Mouse (Mus musculus) kidney, postnatal 36 days (tissue): ENCODE measurements around the gene Gm8094.
"Not testable (repeated sequence)": the region's sequence is repeated elsewhere in the genome, so short reads cannot be mapped to it uniquely, and the experiment has no call there.

Experiments
- DNase-seq, 2 experiments: peaks; one replicate each; pipeline ENCODE4 v3.0.0; 2021 to 2022; ENCODE audit warnings: mixed read lengths in 2 of 2

Gm8094 gene

DNA sequence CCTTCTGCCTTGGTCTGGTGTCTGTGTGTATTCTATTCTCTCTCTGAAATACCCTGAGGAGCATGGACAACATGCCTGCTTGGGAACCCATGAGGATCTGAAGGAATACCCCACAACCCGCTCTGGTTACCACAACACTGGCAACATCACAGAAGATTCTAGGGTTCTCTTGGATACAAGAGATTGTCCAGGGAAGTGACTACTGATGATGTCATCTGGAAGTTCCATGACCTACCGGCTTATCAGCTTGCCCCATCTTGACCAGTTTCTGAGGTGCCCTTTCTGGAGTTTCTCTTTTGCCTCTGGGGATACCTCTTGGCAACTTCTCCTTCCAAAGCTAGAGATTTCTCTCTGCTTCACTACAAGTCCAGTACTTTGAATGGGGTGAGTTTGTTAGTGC lies at the start of gene Gm8094:
TSS of gene Gm8094 (minus strand) at position 101 of the 400 bp plus-strand sequence.
- not testable (repeated sequence) for DNase-seq

DNA sequence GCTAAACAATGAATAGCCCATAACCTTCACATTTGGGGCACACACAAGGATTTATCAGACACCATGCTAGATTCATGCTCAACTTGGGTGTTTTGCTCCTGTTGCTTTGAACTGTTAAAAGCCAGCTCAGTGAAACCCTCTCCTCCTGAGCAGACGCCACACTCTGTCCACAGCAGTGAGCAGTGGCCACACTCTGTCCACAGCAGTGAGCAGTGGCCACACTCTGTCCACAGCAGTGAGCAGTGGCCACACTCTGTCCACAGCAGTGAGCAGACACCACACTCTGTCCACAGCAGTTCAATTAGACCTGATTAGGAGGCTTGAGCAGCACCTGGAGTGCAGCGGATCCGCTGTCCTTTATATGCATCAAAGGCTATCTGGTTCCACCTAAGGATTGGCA lies 43.2 kb upstream of the Gm8094 start:
- not testable (repeated sequence) for DNase-seq

DNA sequence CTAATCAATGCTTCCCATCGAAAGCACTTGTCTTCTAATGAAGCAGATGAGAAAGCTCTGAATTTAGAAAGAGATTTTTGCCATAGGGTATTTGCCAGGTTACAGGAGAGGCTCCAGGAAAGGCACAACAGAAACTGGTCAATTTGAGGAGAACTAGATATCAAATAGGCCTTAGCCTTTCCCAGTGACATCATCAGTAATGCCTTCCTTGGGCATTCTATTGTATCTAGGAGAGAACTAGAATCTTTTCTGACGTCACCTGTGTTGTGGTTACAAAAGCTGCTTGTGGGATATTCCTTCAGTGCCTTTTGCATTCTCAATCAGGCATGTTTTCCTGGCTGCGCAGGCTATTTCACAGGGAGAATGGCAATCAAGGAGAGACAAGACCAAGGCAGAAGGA lies 23.9 kb upstream of the Gm8094 start, which contains the start of gene Gm8104:
TSS of gene Gm8104 (plus strand) at position 301 of the 400 bp plus-strand sequence.
- DNase-seq = not testable (repeated sequence)

GRCm38 (mm10) chr14:43089103-43089919 lies 12.9 kb upstream of the Gm8094 start:
- DNase-seq = not testable (repeated sequence)

GRCm38 (mm10) chr14:43084936-43085730 lies 8.7 kb upstream of the Gm8094 start:
- DNase-seq = not testable (repeated sequence)

DNA sequence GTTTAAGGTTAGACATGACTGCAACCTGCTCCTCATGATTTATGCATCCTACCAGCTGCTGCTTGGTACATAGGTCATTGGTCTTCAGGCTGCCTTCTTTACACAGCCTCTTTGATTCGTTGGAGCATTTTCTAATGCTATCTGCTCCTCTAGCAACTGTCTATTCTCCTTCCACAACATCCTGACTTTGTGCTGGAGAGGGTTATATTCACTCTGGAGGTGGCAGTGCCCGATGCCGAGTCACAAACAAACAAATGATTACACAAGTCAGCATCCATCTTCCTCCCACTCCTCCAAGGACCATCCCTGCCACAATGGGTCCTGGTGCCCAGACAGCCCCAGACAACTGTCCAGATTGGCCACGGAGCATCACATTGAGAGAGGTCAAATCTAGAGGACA lies 16.3 kb downstream of the Gm8094 start:
- DNase-seq = not testable (repeated sequence)

DNA sequence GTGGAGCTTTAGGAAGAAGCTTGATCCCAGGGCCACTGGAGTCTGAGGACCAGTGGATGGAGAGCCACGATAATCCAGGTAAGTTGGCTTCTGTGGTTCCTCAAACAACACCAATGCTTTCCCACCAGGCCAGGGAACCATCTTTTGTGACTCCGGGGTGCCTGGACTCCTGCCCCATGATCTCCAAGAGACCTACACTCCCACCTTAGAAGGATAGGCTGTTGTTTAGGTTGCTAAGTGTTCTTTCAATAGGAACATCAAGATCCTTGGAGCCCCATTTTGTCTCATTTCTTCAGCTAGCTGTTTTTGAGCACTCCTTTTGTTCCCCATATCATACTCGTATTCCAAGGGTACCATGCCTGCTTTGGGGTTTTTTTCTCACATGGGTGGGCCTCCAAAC lies 18.4 kb downstream of the Gm8094 start:
- not testable (repeated sequence) for DNase-seq
